ENCODE assay signal across 9 mouse cellular contexts in the genomic region with DNA sequence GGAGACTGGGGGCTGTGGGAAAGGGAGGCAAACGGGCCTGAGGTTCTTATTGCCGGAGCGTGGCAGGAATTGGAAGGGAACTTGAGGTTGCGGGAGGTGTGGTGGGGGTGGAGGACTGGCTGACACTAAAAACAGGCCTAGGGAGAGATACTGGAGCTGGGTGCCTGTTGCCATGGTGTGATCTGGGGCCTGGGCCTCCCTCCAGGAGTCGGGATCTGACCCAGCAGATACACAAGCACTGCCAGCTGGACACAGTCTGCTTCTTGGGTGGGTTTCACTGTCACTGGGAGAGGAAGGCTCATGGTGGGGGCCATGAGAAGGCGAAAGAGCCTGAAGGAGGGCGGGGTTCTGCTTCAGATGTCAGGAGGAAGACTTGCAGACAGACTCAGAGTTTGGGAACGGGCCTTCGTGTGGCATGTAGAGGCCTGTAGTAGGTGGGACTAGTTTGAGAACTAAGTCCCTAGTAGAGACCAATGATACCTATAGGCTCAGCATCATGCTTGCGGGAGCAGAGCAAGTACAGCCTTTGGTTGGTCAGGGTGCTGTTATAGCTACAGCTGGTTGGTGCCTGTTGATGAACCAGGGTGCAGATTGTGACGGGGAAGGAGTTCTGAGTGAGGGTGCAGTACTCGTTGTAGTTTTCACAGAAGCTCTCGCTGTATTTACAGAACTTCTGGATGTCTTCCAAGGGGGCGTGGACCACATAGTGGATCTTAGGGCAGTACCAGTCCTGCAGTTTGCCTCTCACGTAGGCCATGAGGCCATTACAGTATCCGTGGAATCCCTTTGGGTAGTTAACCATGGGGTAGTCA. TPM values are rescaled to one million over a fixed set of nuclear protein-coding genes. Genes with fewer than 3 reads are reported as not detected.
A peak's percentile ranks its signal among the peaks of the same experiment; 100 is the strongest.
DNase-seq lines count a peak whose midpoint lies in the region; ATAC-seq and TF ChIP-seq lines count a peak whose summit lies in the region.
"Had no signal": no experiment of that assay in that cellular context is flagged by ENCODE, and none has a peak within 500 bp of the region (broad histone marks: within the 10 kb centered on the region; RNA-seq: fewer than 3 reads in every experiment).

No protein-coding gene starts in this region.

- DNase-seq in heart, adult 11 months = peak; percentile 99
- peak; percentile 60 for DNase-seq in brain, embryonic 14.5 days (ENCODE audit: low read depth)
- peak; percentile 72 to 81 for DNase-seq in heart, adult 2 months
- DNase-seq in left cerebral cortex, adult 11 months (ENCODE audit: low spot score) = peak; percentile 47
- peak; percentile 50 for DNase-seq in ovary, postnatal 36 days (ENCODE audit: low spot score)
- no peak for DNase-seq in spleen, postnatal 14 days (ENCODE audit: low spot score in 2 of 2)
- DNase-seq in embryo, embryonic 11 days = no peak

- TF ChIP-seq CTCF in brain, embryonic 14.5 days (IDR thresholded peaks at IDR 0.05; ENCODE audit: borderline replicate concordance, extremely low read depth, insufficient read depth, insufficient read length) = no peak
- TF ChIP-seq CTCF in heart, adult 2 months (IDR thresholded peaks at IDR 0.05) = no peak

- no peak overlapping the region for H3K27ac ChIP-seq in heart, embryonic 11.5 days (ENCODE audit: low read depth, low read length)
- H3K27ac ChIP-seq in heart, adult 2 months = peak overlapping the region; percentile 44

- no peak overlapping the region for H3K4me2 ChIP-seq in heart, embryonic 11.5 days

- 0 out of 2 replicates have a peak, but pooled peaks cover 2% of the 10 kb centered on the region for H3K27me3 ChIP-seq in heart, embryonic 11.5 days (ENCODE audit: control insufficient read depth, insufficient read depth, low read length)
- H3K27me3 ChIP-seq in heart, adult 2 months (ENCODE audit: control insufficient read depth, insufficient read depth, low read length) = no peaks in the 10 kb centered on the region

- peak; percentile 58; the same call in 1 of the 2 replicates for TF ChIP-seq EP300 in heart, adult 2 months (IDR thresholded peaks at IDR 0.05; ENCODE audit: insufficient read depth, low read depth, low read length)

- intact Hi-C loops in heart, adult 2 months (cut with DNase I) = no loop called here

- peaks cover 5% of the 10 kb centered on the region; the same call in 1 of the 2 replicates for H3K4me1 ChIP-seq in heart, embryonic 11.5 days (ENCODE audit: control insufficient read depth, insufficient read depth, low read length)
- H3K4me1 ChIP-seq in heart, adult 2 months (ENCODE audit: control insufficient read depth, insufficient read depth, low read length) = peaks cover 7% of the 10 kb centered on the region

- no peak for TF ChIP-seq POLR2A in brain, embryonic 14.5 days (IDR thresholded peaks at IDR 0.05; ENCODE audit: borderline replicate concordance, extremely low read depth, insufficient read depth, insufficient read length, poor library complexity, severe bottlenecking)
- TF ChIP-seq POLR2A in heart, adult 2 months (IDR thresholded peaks at IDR 0.05; ENCODE audit: insufficient read depth, low read depth, low read length) = 0 out of 2 replicates have a peak, but pooled peaks have one; percentile 18

- H3K36me3 ChIP-seq in heart, embryonic 11.5 days (ENCODE audit: control insufficient read depth, insufficient read depth, low read length) = no peaks in the 10 kb centered on the region
- H3K36me3 ChIP-seq in heart, adult 2 months (ENCODE audit: control insufficient read depth, insufficient read depth, low read length) = no peaks in the 10 kb centered on the region

- H3K4me3 ChIP-seq in heart, embryonic 11.5 days (ENCODE audit: low read depth, low read length) = no peak overlapping the region
- no peak overlapping the region for H3K4me3 ChIP-seq in heart, adult 2 months

- H3K9ac ChIP-seq in heart, embryonic 11.5 days (ENCODE audit: low read depth, low read length) = no peak overlapping the region
- H3K9ac ChIP-seq in heart, adult 2 months (ENCODE audit: low read depth, low read length) = peak overlapping the region; percentile 54

- no peak for ATAC-seq in heart, embryonic 11.5 days (replicated peaks; ENCODE audit: insufficient number of reproducible peaks, low FRiP score, low TSS enrichment)

- H3K9me3 ChIP-seq in heart, embryonic 11.5 days (replicated peaks; ENCODE audit: control insufficient read depth, low read length) = no peaks in the 10 kb centered on the region

- no peaks in the 10 kb centered on the region for H3K79me2 ChIP-seq in heart, adult 2 months (replicated peaks; ENCODE audit: control insufficient read depth, insufficient read depth, low read length)

- WGBS in heart, embryonic 11.5 days (ENCODE audit: insufficient replicate concordance) = 69% methylated on average over 16 of the region's 16 CpGs
- WGBS in heart, adult 2 months = 53% methylated on average over 16 of the region's 16 CpGs

RNA-seq across cellular contexts. Expression of gene Rnase13, which starts 0.6 kb away (rescaled TPM):
- not detected in 2 replicates for polyA plus RNA-seq in heart, embryonic 11.5 days (2014; fragmentation: Nextera tagmentation; extraction: Ambion mirVana)
- polyA plus RNA-seq in brain, embryonic 14.5 days (2012; rRNA removed) = not detected in 2 replicates
- not detected for total RNA-seq in heart, adult 2 months (2021)
- not detected in 2 replicates for polyA plus RNA-seq in heart, adult 2 months (2012; rRNA removed)
- total RNA-seq: layer of hippocampus, postnatal 25 days had no signal

RNA-seq across cellular contexts. Expression of gene Tppp2, which starts 3.7 kb away (rescaled TPM):
- not detected in 2 replicates for polyA plus RNA-seq in heart, embryonic 11.5 days (2014; fragmentation: Nextera tagmentation; extraction: Ambion mirVana)
- polyA plus RNA-seq in brain, embryonic 14.5 days (2012; rRNA removed) = not detected in 2 replicates
- total RNA-seq in heart, adult 2 months (2021) = not detected
- polyA plus RNA-seq in heart, adult 2 months (2012; rRNA removed) = 0.16 and 0.32 TPM in 2 replicates
- total RNA-seq: layer of hippocampus, postnatal 25 days had no signal

RNA-seq across cellular contexts. Expression of gene Ndrg2, which starts 8.0 kb away (rescaled TPM):
- 115 and 145 TPM in 2 replicates for polyA plus RNA-seq in heart, embryonic 11.5 days (2014; fragmentation: Nextera tagmentation; extraction: Ambion mirVana)
- polyA plus RNA-seq in brain, embryonic 14.5 days (2012; rRNA removed) = 80.5 and 115 TPM in 2 replicates
- 1,000 to 10,000 TPM; 1,274 to 1,571 TPM for total RNA-seq in heart, adult 2 months (2021)
- polyA plus RNA-seq in heart, adult 2 months (2012; rRNA removed) = 2,120 and 2,574 TPM in 2 replicates

RNA-seq across cellular contexts. Expression of gene Slc39a2, which starts 29.3 kb away (rescaled TPM):
- polyA plus RNA-seq in heart, embryonic 11.5 days (2014; fragmentation: Nextera tagmentation; extraction: Ambion mirVana) = 0.17 and 0.31 TPM in 2 replicates
- 12.1 and 15.3 TPM in 2 replicates for polyA plus RNA-seq in brain, embryonic 14.5 days (2012; rRNA removed)
- under 1 TPM; 0.16 to 0.25 TPM for total RNA-seq in heart, adult 2 months (2021)
- 0.53 and 1.7 TPM in 2 replicates for polyA plus RNA-seq in heart, adult 2 months (2012; rRNA removed)

RNA-seq across cellular contexts. Expression of gene Mettl17, which starts 37.3 kb away (rescaled TPM):
- polyA plus RNA-seq in heart, embryonic 11.5 days (2014; fragmentation: Nextera tagmentation; extraction: Ambion mirVana) = 41.9 and 46.9 TPM in 2 replicates
- 64.9 and 76.0 TPM in 2 replicates for polyA plus RNA-seq in brain, embryonic 14.5 days (2012; rRNA removed)
- 10 to 100 TPM; 20.1 to 20.7 TPM for total RNA-seq in heart, adult 2 months (2021)
- polyA plus RNA-seq in heart, adult 2 months (2012; rRNA removed) = 21.1 and 24.8 TPM in 2 replicates

Comparison
In these comparisons a context has a peak if more than half of its experiments do, and no peak if none do; other contexts are left out.
1. RNA of gene Ndrg2, which starts 8.0 kb away (polyA plus RNA-seq): 2,120 to 2,574 TPM in heart, adult 2 months; 80.5 to 115 TPM in brain, embryonic 14.5 days and 115 to 145 TPM in heart, embryonic 11.5 days; every median in the first group is over 10 times any median in the second.
2. DNase-seq: peak in heart, adult 11 months (single experiment), brain, embryonic 14.5 days (single experiment), heart, adult 2 months (2 of 2), left cerebral cortex, adult 11 months (single experiment) and ovary, postnatal 36 days (single experiment); none in spleen, postnatal 14 days (0 of 2) and embryo, embryonic 11 days (single experiment).